Mouse (Mus musculus) ES-E14 (cell line): ENCODE measurements around the gene Ghrh. TPM values are rescaled to one million over a fixed set of nuclear protein-coding genes. Genes with fewer than 3 reads are reported as not detected.

ENCODE experiments used
- DNase-seq: peaks from one replicate; pipeline ENCODE4 v3.0.0-alpha.2; 2013; ENCODE audit warnings: low read depth, low spot score
- H3K27ac ChIP-seq: 2 replicates; pipeline ENCODE4 v1.5.1; 2012; ENCODE audit warnings: low read depth, mild to moderate bottlenecking, low read length, moderate library complexity, mixed read lengths; ENCODE audit not compliant: poor library complexity, insufficient read depth, severe bottlenecking
- H3K36me3 ChIP-seq: 2 replicates; pipeline ENCODE4 v1.6.1; 2012; ENCODE audit warnings: mild to moderate bottlenecking, low read length, moderate library complexity, mixed read lengths; ENCODE audit not compliant: control insufficient read depth, poor library complexity, insufficient read depth, severe bottlenecking
- H3K4me1 ChIP-seq, 2 experiments: fragments of 150-350 bp in 1 of 2; sonication (generic) in 1 of 2; 2 replicates each; pipeline ENCODE4 v1.6.1; 2012; ENCODE audit warnings: low read length in 2 of 2, mild to moderate bottlenecking in 1 of 2, mixed read lengths in 1 of 2; ENCODE audit not compliant: control insufficient read depth in 2 of 2, insufficient read depth in 2 of 2, poor library complexity in 1 of 2
- H3K4me3 ChIP-seq, 2 experiments: fragments of 150-350 bp in 1 of 2; sonication (generic) in 1 of 2; 2 replicates each; pipeline ENCODE4 v1.5.1; 2012; ENCODE audit warnings: low read length in 2 of 2, low read depth in 1 of 2, mild to moderate bottlenecking in 1 of 2, mixed read lengths in 1 of 2; ENCODE audit not compliant: insufficient read depth in 1 of 2, poor library complexity in 1 of 2, severe bottlenecking in 1 of 2
- H3K9ac ChIP-seq: 2 replicates; pipeline ENCODE4 v1.6.1; 2012; ENCODE audit warnings: low read depth, mild to moderate bottlenecking, low read length, mixed read lengths; ENCODE audit not compliant: poor library complexity, insufficient read depth, severe bottlenecking
- H3K9me3 ChIP-seq: fragments of 150-350 bp; sonication (generic); 2 replicates; pipeline ENCODE4 v1.6.1; 2012; ENCODE audit warnings: low read depth, mild to moderate bottlenecking, low read length; ENCODE audit not compliant: control insufficient read depth, insufficient read depth
- CHD2 ChIP-seq: IDR thresholded peaks from 2 replicates; pipeline ENCODE4 v1.6.1; 2014; ENCODE audit warnings: mild to moderate bottlenecking, low read depth, low read length, inconsistent platforms
- HCFC1 ChIP-seq: IDR thresholded peaks from 2 replicates; pipeline ENCODE4 v1.6.1; 2012; ENCODE audit warnings: low read length, inconsistent platforms, borderline replicate concordance; ENCODE audit not compliant: insufficient read depth
- MAFK ChIP-seq: IDR thresholded peaks from 2 replicates; pipeline ENCODE4 v1.6.1; 2014; ENCODE audit warnings: mild to moderate bottlenecking, low read depth, low read length, inconsistent platforms; ENCODE audit not compliant: insufficient read depth
- ZC3H11A ChIP-seq: IDR thresholded peaks from 2 replicates; pipeline ENCODE4 v1.6.1; 2012; ENCODE audit warnings: low read depth, mild to moderate bottlenecking, inconsistent platforms, low read length, borderline replicate concordance
- ZNF384 ChIP-seq: IDR thresholded peaks from 2 replicates; pipeline ENCODE4 v1.6.1; 2012; ENCODE audit warnings: low read depth, low read length, inconsistent platforms
- in situ Hi-C, 2 experiments: fragments of 600-800 bp; cut with MboI; formaldehyde crosslinking; loops; one replicate each; pipeline ENCODE4 v1.15.1; 2025; ENCODE audit warnings: low sequenced_read_pairs in 2 of 2, inconsistent platforms in 1 of 2; ENCODE audit not compliant: unreplicated experiment in 2 of 2
- total RNA-seq: library from RNA; depleted of rRNA; stranded (reverse); fragments of 300-350 nt; gene quantifications from 2 replicates; pipeline ENCODE4 v1.2.3, GENCODE M21; 2012

Gene Ghrh
- total RNA-seq, 1 experiment, result not detected

DNA sequence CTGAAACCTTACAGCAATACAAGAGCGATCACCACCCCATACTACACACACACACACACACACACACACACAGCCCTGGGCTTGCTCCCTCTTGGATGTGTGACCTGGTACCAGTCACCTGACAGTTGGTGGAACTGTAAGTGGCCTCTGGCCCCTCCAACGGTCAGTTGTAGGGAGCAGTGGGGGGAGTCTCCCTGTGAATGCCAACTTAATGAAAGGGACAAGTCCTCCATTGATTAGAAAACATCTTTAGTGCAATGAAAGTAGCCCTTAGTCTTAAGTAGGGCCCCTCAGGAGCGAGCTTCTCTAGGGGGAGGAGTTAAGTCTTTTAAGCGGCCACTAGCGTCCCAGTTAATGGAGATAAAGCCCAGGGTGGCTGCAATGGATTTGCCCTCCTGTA, 19.2 kb downstream of the Ghrh start:
- peak overlapping the region; percentile 10; the same call in 1 of the 2 replicates for H3K27ac ChIP-seq
- peaks cover 3 to 7% of the 10 kb centered on the region in 2 experiments; a peak in 2 of 4 replicates for H3K4me1 ChIP-seq
- DNase-seq, result no peak
- in situ Hi-C loops, result no loop called here
- H3K9ac ChIP-seq, result no peak overlapping the region
- peaks cover 28% of the 10 kb centered on the region for H3K36me3 ChIP-seq
- TF ChIP-seq ZNF384, result no peak
- TF ChIP-seq ZC3H11A, result no peak
- no peak for TF ChIP-seq MAFK
- no peak for TF ChIP-seq HCFC1
- no peak for TF ChIP-seq CHD2
- peaks cover 2% of the 10 kb centered on the region; the same call in 1 of the 2 replicates for H3K9me3 ChIP-seq
- H3K4me3 ChIP-seq, result peak overlapping the region in 1 of 2 experiments; percentile 26; a peak in 1 of 4 replicates

DNA sequence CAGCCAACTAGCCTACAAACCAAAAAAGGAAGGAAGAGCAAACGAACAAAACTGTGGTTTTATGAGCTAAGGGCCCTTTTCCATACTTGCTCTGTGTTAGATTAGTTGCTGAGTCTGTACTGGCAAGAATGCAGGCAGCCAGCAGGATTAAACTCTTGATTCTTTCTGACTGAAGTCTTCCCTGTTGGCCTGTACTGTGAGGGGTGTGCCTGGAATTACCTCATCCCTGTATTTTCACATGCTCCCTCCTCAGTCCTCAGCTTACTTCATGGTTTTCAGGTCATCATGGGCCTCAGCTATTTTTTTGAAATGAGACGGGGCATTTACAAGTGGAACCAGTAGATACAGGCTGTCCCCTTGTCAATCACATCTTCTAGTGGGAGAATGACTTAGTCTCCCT, 22.1 kb downstream of the Ghrh start:
- no peak overlapping the region for H3K9ac ChIP-seq
- no peak for TF ChIP-seq MAFK
- no peak for TF ChIP-seq ZC3H11A
- TF ChIP-seq CHD2, result no peak
- no peak for TF ChIP-seq ZNF384
- no peak for TF ChIP-seq HCFC1
- H3K4me1 ChIP-seq, result peaks cover 3 to 7% of the 10 kb centered on the region in 2 experiments; a peak in 2 of 4 replicates
- in situ Hi-C loops, result no loop called here
- H3K9me3 ChIP-seq, result peaks cover 2% of the 10 kb centered on the region; the same call in 1 of the 2 replicates
- DNase-seq, result no peak
- H3K27ac ChIP-seq, result no peak overlapping the region
- H3K36me3 ChIP-seq, result peaks cover 51% of the 10 kb centered on the region
- H3K4me3 ChIP-seq, result no peak overlapping the region

DNA sequence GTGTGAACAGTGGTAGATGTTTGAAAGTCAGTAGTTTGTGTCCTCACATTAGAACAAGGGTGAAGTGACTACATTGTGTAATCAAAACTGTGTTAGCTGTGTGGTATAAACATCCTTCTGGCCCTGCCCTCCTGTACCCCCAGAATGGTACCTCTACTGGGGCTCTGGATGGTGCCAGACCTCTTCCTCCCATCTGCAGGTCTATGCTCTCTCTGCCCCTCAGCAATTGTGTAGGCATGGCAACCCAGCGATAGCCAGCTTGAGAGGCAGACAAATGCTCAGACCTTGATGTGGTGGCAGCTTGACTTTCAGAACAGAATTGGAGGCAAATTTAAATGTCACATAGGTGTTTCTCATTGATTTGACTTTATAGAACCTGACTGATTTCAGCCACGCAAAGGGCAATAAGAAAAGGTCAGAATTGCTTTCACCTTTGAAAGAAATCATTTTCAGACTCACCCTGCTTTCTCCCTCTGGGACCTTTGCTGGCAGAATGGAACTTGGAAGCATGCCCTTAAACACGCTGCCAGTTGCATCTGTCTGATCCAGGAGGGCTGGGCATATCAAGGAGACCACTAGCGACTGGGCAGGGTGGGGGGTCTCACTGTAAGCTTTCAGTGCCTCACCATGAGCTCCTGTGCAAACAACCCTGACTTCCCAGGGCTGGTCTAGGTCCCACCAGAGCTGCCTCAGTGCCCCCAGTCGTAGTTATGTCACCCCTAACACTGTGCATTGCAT, 25.1 kb downstream of the Ghrh start:
- TF ChIP-seq ZNF384 (no peak), MAFK (no peak), HCFC1 (no peak), ZC3H11A (no peak), CHD2 (no peak)
- peaks cover 2% of the 10 kb centered on the region; the same call in 1 of the 2 replicates for H3K9me3 ChIP-seq
- H3K4me3 ChIP-seq, result no peak overlapping the region
- H3K9ac ChIP-seq, result no peak overlapping the region
- H3K27ac ChIP-seq, result no peak overlapping the region
- H3K36me3 ChIP-seq, result peaks cover 69% of the 10 kb centered on the region
- no peaks in the 10 kb centered on the region for H3K4me1 ChIP-seq
- in situ Hi-C loops, result no loop called here
- DNase-seq, result no peak

DNA sequence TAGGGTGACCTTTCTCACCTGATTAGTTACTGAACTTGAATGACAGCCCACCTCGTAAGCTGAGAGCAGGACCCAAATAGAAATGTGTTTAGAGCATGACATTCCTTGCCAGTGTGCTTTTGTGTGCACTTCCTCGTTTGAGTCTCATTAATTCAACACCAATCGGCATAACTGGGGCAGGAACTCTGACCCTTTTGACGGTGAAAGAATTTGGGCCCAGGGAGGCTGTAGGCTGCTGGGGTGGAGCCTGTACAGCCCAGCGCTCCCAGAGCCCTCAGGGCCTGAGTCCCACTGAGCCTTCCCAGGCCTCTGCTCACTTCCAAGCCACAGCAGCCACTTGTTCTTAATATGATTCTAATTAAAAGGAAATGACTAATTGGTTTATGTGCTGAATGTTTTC, 26.4 kb downstream of the Ghrh start:
- TF ChIP-seq ZNF384, result no peak
- no peak for TF ChIP-seq MAFK
- TF ChIP-seq ZC3H11A, result no peak
- no peak for TF ChIP-seq HCFC1
- TF ChIP-seq CHD2, result no peak
- Histone ChIP-seq H3K9ac (no peak overlapping the region), H3K4me1 (0 out of 4 replicates have a peak, but pooled peaks cover 0 to 2% of the 10 kb centered on the region in 2 experiments), H3K9me3 (peaks cover 2% of the 10 kb centered on the region; the same call in 1 of the 2 replicates), H3K27ac (no peak overlapping the region), H3K4me3 (no peak overlapping the region), H3K36me3 (peaks cover 77% of the 10 kb centered on the region)
- in situ Hi-C loops, result no loop called here
- no peak for DNase-seq
